Mouse (Mus musculus): ENCODE data around the gene Otop1. TPM values are rescaled to one million over a fixed set of nuclear protein-coding genes. Genes with fewer than 3 reads are reported as not detected.

The Otop1 gene
- total and polyA plus RNA-seq, 2 experiments from 2014 or later: 0.07 to 0.11 TPM

GRCm38 (mm10) chr5:38277936-38278600 lies 2.3 kb downstream of the Otop1 start:
- H3K9ac ChIP-seq (replicated peaks; ENCODE audit: low read length, poor library complexity, severe bottlenecking): peak overlapping the region; percentile 29; the same call in 1 of the 2 replicates
- DNase-seq (ENCODE audit: low spot score) (no peak), ATAC-seq (ENCODE audit: low FRiP score) (no peak)
- H3K4me3 ChIP-seq (ENCODE audit: low read depth, low read length): peak overlapping the region; percentile 32
- no peak for TF ChIP-seq CTCF (IDR thresholded peaks at IDR 0.05)
- H3K4me2 ChIP-seq (ENCODE audit: low read depth, low read length, poor library complexity, severe bottlenecking): peak overlapping the region; percentile 57
- WGBS: 19% methylated on average over 12 of the region's 12 CpGs
- H3K9me3 ChIP-seq (ENCODE audit: low read length): no peaks in the 10 kb centered on the region
- H3K27me3 ChIP-seq (ENCODE audit: insufficient read depth, low read length): peaks cover 60% of the 10 kb centered on the region
- peaks cover 9% of the 10 kb centered on the region; the same call in 1 of the 2 replicates for H3K4me1 ChIP-seq (ENCODE audit: insufficient read depth, low read length)
- H3K36me3 ChIP-seq (ENCODE audit: insufficient read depth, low read length): no peaks in the 10 kb centered on the region
- no peak overlapping the region for H3K27ac ChIP-seq (ENCODE audit: low read depth, low read length)

GRCm38 (mm10) chr5:38280075-38280474 lies 4.3 kb downstream of the Otop1 start:
- no peak overlapping the region for H3K9ac ChIP-seq (replicated peaks; ENCODE audit: low read length, poor library complexity, severe bottlenecking)
- peaks cover 9% of the 10 kb centered on the region; the same call in 1 of the 2 replicates for H3K4me1 ChIP-seq (ENCODE audit: insufficient read depth, low read length)
- H3K27ac ChIP-seq (ENCODE audit: low read depth, low read length): no peak overlapping the region
- no peaks in the 10 kb centered on the region for H3K9me3 ChIP-seq (ENCODE audit: low read length)
- TF ChIP-seq CTCF (IDR thresholded peaks at IDR 0.05): no peak
- no peak overlapping the region for H3K4me3 ChIP-seq (ENCODE audit: low read depth, low read length)
- WGBS: 42% methylated on average over 1 of the region's 1 CpGs
- H3K27me3 ChIP-seq (ENCODE audit: insufficient read depth, low read length): peaks cover 50% of the 10 kb centered on the region
- no peak overlapping the region for H3K4me2 ChIP-seq (ENCODE audit: low read depth, low read length, poor library complexity, severe bottlenecking)
- DNase-seq (ENCODE audit: low spot score) (no peak), ATAC-seq (ENCODE audit: low FRiP score) (no peak)
- H3K36me3 ChIP-seq (ENCODE audit: insufficient read depth, low read length): no peaks in the 10 kb centered on the region

GRCm38 (mm10) chr5:38285724-38286123 lies 10.0 kb downstream of the Otop1 start:
- H3K4me2 ChIP-seq (ENCODE audit: low read depth, low read length, poor library complexity, severe bottlenecking): no peak overlapping the region
- no peak for ATAC-seq (ENCODE audit: low FRiP score)

GRCm38 (mm10) chr5:38288476-38288875 lies 12.7 kb downstream of the Otop1 start:
- Histone ChIP-seq H3K4me1 (ENCODE audit: insufficient read depth, low read length) (no peaks in the 10 kb centered on the region), H3K27ac (ENCODE audit: low read depth, low read length) (no peak overlapping the region), H3K27me3 (ENCODE audit: insufficient read depth, low read length) (no peaks in the 10 kb centered on the region), H3K9me3 (ENCODE audit: low read length) (no peaks in the 10 kb centered on the region), H3K4me2 (ENCODE audit: low read depth, low read length, poor library complexity, severe bottlenecking) (no peak overlapping the region), H3K36me3 (ENCODE audit: insufficient read depth, low read length) (no peaks in the 10 kb centered on the region), H3K9ac (replicated peaks; ENCODE audit: low read length, poor library complexity, severe bottlenecking) (no peak overlapping the region), H3K4me3 (ENCODE audit: low read depth, low read length) (no peak overlapping the region)
- WGBS: 88% methylated on average over 3 of the region's 3 CpGs
- DNase-seq (ENCODE audit: low spot score) (no peak), ATAC-seq (ENCODE audit: low FRiP score) (no peak)
- no peak for TF ChIP-seq CTCF (IDR thresholded peaks at IDR 0.05)

More at GRCm38 (mm10) chr5:38285724-38286123, 10.0 kb downstream of the Otop1 start:
- 70% methylated on average over 9 of the region's 9 CpGs for WGBS
- H3K9ac ChIP-seq (replicated peaks; ENCODE audit: low read length, poor library complexity, severe bottlenecking): no peak overlapping the region
- DNase-seq (ENCODE audit: low spot score): no peak
- TF ChIP-seq CTCF (IDR thresholded peaks at IDR 0.05): no peak
- H3K27ac ChIP-seq (ENCODE audit: low read depth, low read length): no peak overlapping the region
- H3K4me1 ChIP-seq (ENCODE audit: insufficient read depth, low read length): no peaks in the 10 kb centered on the region
- peaks cover 2% of the 10 kb centered on the region; the same call in 1 of the 2 replicates for H3K27me3 ChIP-seq (ENCODE audit: insufficient read depth, low read length)
- H3K9me3 ChIP-seq (ENCODE audit: low read length): no peaks in the 10 kb centered on the region
- no peak overlapping the region for H3K4me3 ChIP-seq (ENCODE audit: low read depth, low read length)
- H3K36me3 ChIP-seq (ENCODE audit: insufficient read depth, low read length): no peaks in the 10 kb centered on the region

- Histone ChIP-seq H3K36me3 (ENCODE audit: insufficient read depth, low read length) (no peaks in the 10 kb centered on the region), H3K27ac (ENCODE audit: low read depth, low read length) (no peak overlapping the region), H3K4me2 (ENCODE audit: low read depth, low read length, poor library complexity, severe bottlenecking) (no peak overlapping the region), H3K27me3 (ENCODE audit: insufficient read depth, low read length) (no peaks in the 10 kb centered on the region), H3K4me3 (ENCODE audit: low read depth, low read length) (no peak overlapping the region), H3K4me1 (ENCODE audit: insufficient read depth, low read length) (no peaks in the 10 kb centered on the region), H3K9ac (replicated peaks; ENCODE audit: low read length, poor library complexity, severe bottlenecking) (no peak overlapping the region), H3K9me3 (ENCODE audit: low read length) (no peaks in the 10 kb centered on the region)
- DNase-seq (ENCODE audit: low spot score) (no peak), ATAC-seq (ENCODE audit: low FRiP score) (no peak)
- 84% methylated on average over 12 of the region's 12 CpGs for WGBS
- no peak for TF ChIP-seq CTCF (IDR thresholded peaks at IDR 0.05)
Observed at GRCm38 (mm10) chr5:38301761-38302411, 26.1 kb downstream of the Otop1 start.

- no peak overlapping the region for H3K27ac ChIP-seq (ENCODE audit: low read depth, low read length)
- H3K9me3 ChIP-seq (ENCODE audit: low read length): no peaks in the 10 kb centered on the region
- no peak for DNase-seq (ENCODE audit: low spot score)
- H3K9ac ChIP-seq (replicated peaks; ENCODE audit: low read length, poor library complexity, severe bottlenecking): no peak overlapping the region
- H3K27me3 ChIP-seq (ENCODE audit: insufficient read depth, low read length): no peaks in the 10 kb centered on the region
- no peak for ATAC-seq (ENCODE audit: low FRiP score)
- 26% methylated on average over 12 of the region's 12 CpGs for WGBS
- no peak overlapping the region for H3K4me2 ChIP-seq (ENCODE audit: low read depth, low read length, poor library complexity, severe bottlenecking)
- H3K36me3 ChIP-seq (ENCODE audit: insufficient read depth, low read length): no peaks in the 10 kb centered on the region
- no peaks in the 10 kb centered on the region for H3K4me1 ChIP-seq (ENCODE audit: insufficient read depth, low read length)
- H3K4me3 ChIP-seq (ENCODE audit: low read depth, low read length): no peak overlapping the region
- no peak for TF ChIP-seq CTCF (IDR thresholded peaks at IDR 0.05)
Observed at GRCm38 (mm10) chr5:38302651-38303050, 26.9 kb downstream of the Otop1 start.

Measured in midbrain, postnatal 0 days (tissue).